Mouse (Mus musculus): Measurements from ENCODE around the gene Hhat.

The Hhat gene

DNA sequence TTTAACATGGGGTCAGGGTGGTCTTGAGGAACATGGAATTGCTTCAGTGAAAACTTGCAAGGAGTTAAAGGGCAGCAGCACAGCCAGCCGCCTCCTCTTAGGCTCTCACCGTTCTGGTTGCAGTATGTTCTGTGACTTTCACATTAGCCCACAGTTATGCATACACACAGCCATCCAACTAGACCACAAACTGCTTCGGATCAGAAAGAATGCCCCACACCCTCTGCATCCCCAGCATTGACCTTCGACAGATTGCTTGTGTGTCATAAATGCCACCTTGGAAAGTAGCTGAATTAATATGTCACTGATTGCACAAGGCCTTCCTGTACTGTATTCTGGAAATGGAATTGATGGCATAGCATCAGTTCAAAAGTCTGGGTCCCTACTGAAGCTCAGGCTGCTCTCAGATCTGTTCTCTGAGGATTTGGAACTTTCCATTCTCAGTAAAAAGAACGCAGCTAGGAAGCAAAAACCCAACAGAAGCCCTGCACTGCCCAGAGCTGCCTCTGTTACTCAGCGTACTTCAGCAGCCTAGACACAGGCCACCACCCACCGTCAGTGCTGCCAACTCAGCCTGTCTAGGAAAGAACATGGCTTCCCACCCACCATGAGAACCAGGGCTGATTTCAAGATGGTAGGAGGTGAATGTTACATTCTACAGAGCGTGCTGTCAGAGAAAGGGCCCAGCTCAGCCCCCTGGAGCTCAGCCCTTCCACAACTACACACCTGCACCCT lies 70.5 kb downstream of the Hhat start:
- in situ Hi-C loops (cut with MboI; ENCODE audit: low pct_unique_long_range_greater_than_20kb in 1 of 2, low sequenced_read_pairs in 2 of 2, unreplicated experiment in 1 of 2), result loop anchor here in 1 of 2 experiments (25.0 kb wide), 1 partner anchor 513 kb away; the partner anchor contains the start of gene Kcnh1

GRCm38 (mm10) chr1:192699101-192699500 lies 71.9 kb downstream of the Hhat start:
- in situ Hi-C loops (cut with MboI; ENCODE audit: low pct_unique_long_range_greater_than_20kb in 1 of 2, low sequenced_read_pairs in 2 of 2, unreplicated experiment in 1 of 2), result no loop called here

DNA sequence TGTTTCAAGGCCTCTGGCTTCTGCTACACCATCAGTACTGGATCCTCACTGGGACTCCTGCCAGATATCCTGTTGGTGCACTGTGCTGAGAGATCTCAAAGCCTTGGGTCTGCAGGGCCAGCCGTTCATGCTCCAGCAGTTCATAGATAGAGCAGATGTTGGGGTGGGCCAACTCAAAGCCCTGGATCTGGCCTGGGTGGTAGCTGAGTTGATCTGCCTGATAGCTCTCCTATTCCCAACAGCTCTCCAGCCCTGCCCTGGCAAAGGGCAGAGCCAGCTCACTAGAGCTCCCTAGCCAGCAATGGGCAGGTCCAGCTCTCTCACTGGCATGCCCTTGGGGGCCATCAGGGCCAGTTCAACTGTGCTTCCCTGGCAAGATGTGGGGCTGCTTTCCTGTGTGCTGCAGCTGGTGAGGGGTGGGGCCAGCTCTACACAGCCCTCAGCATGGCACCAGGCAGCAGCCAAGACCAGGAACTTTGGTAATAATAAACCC lies 74.6 kb downstream of the Hhat start:
- in situ Hi-C loops (cut with MboI; ENCODE audit: low pct_unique_long_range_greater_than_20kb in 1 of 2, low sequenced_read_pairs in 2 of 2, unreplicated experiment in 1 of 2), result no loop called here

- in situ Hi-C loops (cut with MboI; ENCODE audit: low pct_unique_long_range_greater_than_20kb in 1 of 2, low sequenced_read_pairs in 2 of 2, unreplicated experiment in 1 of 2), result no loop called here
Observed at GRCm38 (mm10) chr1:192693644-192694043, 77.4 kb downstream of the Hhat start.

DNA sequence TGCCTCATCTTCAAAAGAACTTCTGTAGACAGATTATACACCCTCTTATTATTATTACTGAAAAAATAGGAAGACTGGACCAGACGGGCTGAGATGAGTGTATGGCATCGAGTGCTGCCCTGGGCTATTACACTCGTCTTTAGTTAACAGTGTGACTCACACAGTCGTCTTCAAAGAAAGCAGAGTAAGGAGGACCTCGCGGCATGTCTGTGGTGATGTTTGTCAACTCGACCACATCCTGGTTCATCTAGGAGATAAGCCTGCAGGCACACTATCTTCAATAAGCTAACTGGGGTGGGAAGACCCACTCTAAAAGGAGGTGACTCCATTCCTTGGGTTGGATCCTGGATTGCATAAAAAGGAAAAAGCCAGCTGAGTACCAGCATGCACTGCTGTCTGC lies 78.0 kb downstream of the Hhat start:
- in situ Hi-C loops (cut with MboI; ENCODE audit: low pct_unique_long_range_greater_than_20kb in 1 of 2, low sequenced_read_pairs in 2 of 2, unreplicated experiment in 1 of 2), result no loop called here

DNA sequence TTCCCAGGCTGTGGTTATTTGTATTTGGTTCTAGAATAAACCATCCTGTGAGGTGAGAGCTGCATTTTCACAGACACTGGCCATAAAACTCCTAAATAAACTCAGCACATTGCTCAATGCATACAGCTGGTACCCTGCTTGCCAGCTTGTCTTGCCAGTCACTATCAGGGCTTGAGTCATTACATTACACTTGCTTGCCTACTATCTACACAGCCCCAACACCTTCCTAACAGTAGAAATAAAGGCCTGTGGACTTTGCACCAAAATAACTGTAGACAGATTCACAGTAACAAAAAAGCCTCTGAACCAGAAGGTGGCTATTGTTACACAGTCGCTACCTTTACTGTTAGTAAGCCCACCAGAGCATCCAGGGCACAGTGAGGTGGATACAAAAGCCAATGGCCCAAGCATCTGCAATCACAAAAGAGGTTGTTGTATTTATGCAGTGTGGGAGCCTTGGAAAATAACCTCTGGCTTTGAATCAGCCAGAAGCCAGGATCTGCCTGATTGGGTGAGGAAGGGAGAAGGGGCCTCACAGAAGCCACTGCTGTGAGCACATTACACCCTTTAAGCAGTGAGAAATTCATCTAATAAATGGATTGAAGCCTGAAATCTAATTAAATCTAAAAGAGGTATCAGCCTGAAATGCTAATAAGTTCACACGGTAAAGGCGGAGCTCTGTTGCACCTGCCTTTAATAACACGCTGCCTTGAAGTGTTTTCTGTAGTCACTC lies 88.6 kb downstream of the Hhat start:
- in situ Hi-C loops (cut with MboI; ENCODE audit: low pct_unique_long_range_greater_than_20kb in 1 of 2, low sequenced_read_pairs in 2 of 2, unreplicated experiment in 1 of 2), result no loop called here

- in situ Hi-C loops (cut with MboI; ENCODE audit: low pct_unique_long_range_greater_than_20kb in 1 of 2, low sequenced_read_pairs in 2 of 2, unreplicated experiment in 1 of 2), result no loop called here
Observed at GRCm38 (mm10) chr1:192677236-192677635, 93.8 kb downstream of the Hhat start.

GRCm38 (mm10) chr1:192663608-192664007 lies 107.4 kb downstream of the Hhat start:
- in situ Hi-C loops (cut with MboI; ENCODE audit: low pct_unique_long_range_greater_than_20kb in 1 of 2, low sequenced_read_pairs in 2 of 2, unreplicated experiment in 1 of 2), result no loop called here

DNA sequence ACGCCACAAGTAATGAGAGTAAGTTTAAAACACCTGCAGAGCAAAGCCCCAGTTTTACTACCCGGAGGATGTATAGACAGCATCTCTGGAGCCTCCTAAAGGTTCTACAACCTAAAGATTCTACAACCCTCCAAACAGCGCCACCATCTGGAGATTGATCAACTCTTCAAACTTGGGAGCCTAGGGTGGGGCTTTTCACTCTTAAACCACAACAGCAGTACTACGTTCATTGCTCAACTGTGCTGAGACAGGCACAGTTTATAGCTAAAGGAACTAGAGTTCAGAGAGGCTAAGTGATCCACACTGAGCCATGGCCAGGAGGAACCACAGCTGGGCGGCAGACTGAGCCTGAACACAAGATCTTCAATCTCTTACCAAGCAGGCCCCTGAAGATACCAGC lies 107.9 kb downstream of the Hhat start:
- in situ Hi-C loops (cut with MboI; ENCODE audit: low pct_unique_long_range_greater_than_20kb in 1 of 2, low sequenced_read_pairs in 2 of 2, unreplicated experiment in 1 of 2), result no loop called here

DNA sequence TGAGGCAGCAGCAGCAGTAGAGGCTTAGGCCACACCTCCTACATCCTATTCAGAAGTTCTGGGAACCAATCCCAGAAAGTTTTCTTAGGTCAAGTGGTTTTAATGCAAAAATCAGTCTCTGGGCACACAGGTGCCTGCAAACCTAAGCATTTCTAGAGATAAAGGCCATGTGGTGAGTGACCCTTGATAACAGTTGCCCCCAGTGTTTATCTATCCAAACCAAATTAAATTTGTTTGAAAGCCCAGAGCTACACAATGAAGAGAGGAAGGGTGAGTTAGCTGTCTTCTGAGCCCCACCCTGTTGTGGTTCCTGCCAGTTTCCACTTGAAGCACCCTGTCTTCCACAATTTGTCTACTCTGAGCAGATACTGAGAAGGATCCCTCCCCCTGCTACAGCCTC lies 109.4 kb downstream of the Hhat start:
- in situ Hi-C loops (cut with MboI; ENCODE audit: low pct_unique_long_range_greater_than_20kb in 1 of 2, low sequenced_read_pairs in 2 of 2, unreplicated experiment in 1 of 2), result no loop called here

DNA sequence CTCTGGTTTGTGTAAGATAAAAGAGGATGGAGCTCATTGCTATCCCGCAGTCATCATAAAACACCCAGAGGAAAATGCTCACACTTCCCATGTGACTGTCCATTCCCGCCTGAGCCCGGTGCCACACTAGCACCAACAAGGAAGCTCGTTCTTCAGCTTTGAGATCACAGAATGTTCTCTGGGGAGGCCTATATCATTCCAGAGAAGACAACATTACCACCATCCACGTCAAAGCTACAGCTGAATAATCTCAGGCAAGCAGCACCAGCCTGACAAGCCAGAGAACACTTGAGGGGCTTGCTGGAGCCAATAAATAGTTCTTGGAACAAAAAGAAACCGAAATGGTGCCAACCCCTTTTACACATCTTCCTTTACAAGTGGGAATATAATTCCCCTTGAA lies 113.6 kb downstream of the Hhat start:
- in situ Hi-C loops (cut with MboI; ENCODE audit: low pct_unique_long_range_greater_than_20kb in 1 of 2, low sequenced_read_pairs in 2 of 2, unreplicated experiment in 1 of 2), result no loop called here

- in situ Hi-C loops (cut with MboI; ENCODE audit: low pct_unique_long_range_greater_than_20kb in 1 of 2, low sequenced_read_pairs in 2 of 2, unreplicated experiment in 1 of 2), result no loop called here
Observed at GRCm38 (mm10) chr1:192651981-192652605, 118.9 kb downstream of the Hhat start.

DNA sequence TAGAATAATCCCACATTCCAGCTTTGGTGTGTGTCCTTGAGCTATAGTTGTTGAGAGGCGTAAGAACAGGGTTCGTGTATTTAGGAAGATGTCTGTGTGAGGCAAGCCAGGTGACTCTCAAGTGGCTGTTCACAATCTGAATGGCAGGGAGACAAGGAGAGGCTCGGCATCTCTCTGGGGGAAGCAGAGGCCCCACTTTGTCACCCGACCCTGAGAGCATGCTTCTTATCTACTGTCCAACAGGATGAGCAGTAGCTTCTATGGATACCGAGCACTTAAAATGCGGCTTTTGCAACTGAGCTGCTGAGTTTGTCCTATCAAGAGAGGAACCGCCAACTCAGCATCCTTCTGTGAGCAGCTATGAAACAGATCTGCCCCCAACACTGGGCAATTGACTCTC lies 120.4 kb downstream of the Hhat start:
- in situ Hi-C loops (cut with MboI; ENCODE audit: low pct_unique_long_range_greater_than_20kb in 1 of 2, low sequenced_read_pairs in 2 of 2, unreplicated experiment in 1 of 2), result no loop called here

- in situ Hi-C loops (cut with MboI; ENCODE audit: low pct_unique_long_range_greater_than_20kb in 1 of 2, low sequenced_read_pairs in 2 of 2, unreplicated experiment in 1 of 2), result no loop called here
Observed at GRCm38 (mm10) chr1:192650023-192650422, 121.0 kb downstream of the Hhat start.

DNA sequence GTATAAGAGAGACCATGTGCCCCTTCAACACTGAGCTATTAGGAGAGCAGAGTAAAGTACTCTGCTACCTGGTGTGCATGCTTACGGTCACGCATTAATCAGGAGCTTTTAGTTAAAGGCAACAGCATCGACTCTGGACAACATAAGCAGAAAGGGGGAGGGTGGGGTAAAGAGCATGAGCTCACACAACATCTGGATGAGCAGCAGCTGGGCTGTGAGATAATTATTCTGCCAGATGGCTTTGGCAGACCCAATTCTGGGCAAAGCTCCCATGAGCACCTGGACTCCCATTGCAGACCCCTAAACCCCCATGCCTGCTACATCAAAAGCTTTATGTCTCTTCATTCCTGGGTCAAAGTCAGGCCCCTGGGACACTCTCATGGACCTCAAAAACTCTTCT lies 121.8 kb downstream of the Hhat start:
- in situ Hi-C loops (cut with MboI; ENCODE audit: low pct_unique_long_range_greater_than_20kb in 1 of 2, low sequenced_read_pairs in 2 of 2, unreplicated experiment in 1 of 2), result no loop called here

GRCm38 (mm10) chr1:192647361-192647760 lies 123.7 kb downstream of the Hhat start:
- in situ Hi-C loops (cut with MboI; ENCODE audit: low pct_unique_long_range_greater_than_20kb in 1 of 2, low sequenced_read_pairs in 2 of 2, unreplicated experiment in 1 of 2), result no loop called here

DNA sequence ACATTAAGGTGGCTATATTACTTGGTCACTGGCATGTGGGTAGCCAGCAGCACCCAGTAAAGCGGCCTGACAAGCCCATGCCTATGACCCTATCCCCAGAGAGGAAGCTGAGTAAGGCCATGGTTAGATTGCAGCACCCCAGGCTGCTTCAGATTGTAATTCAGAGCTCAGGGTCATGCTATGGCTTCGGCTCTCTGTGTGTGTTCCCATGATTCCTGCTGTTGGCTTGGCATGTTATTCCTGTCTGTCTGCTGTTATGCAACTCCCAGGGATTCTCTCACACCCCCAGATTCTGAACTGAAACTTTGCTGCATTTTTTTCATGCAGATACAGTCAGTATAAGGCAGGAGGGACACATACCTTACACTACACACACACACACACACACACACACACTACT lies 128.9 kb downstream of the Hhat start:
- in situ Hi-C loops (cut with MboI; ENCODE audit: low pct_unique_long_range_greater_than_20kb in 1 of 2, low sequenced_read_pairs in 2 of 2, unreplicated experiment in 1 of 2), result no loop called here

GRCm38 (mm10) chr1:192639175-192639574 lies 131.8 kb downstream of the Hhat start:
- in situ Hi-C loops (cut with MboI; ENCODE audit: low pct_unique_long_range_greater_than_20kb in 1 of 2, low sequenced_read_pairs in 2 of 2, unreplicated experiment in 1 of 2), result no loop called here

- in situ Hi-C loops (cut with MboI; ENCODE audit: low pct_unique_long_range_greater_than_20kb in 1 of 2, low sequenced_read_pairs in 2 of 2, unreplicated experiment in 1 of 2), result no loop called here
Observed at GRCm38 (mm10) chr1:192621843-192622242, 149.2 kb downstream of the Hhat start.

Data from mouse embryonic stem cell (cell line).